Mouse (Mus musculus) myocyte (in vitro differentiated cells): ENCODE measurements at regions not wholly inside any gene's neighbourhood (a gene's known extent, or its start where the extent isn't known, plus 50 kb on each side); places are given as distances from the start of the nearest gene placed in this dataset.
A peak's percentile ranks its signal among the peaks of the same experiment; 100 is the strongest.

Experiments used
- H3K27me3 ChIP-seq: one replicate; pipeline ENCODE4 v1.6.1; 2011; ENCODE audit not compliant: control insufficient read depth, insufficient read depth, insufficient read length
- H3K36me3 ChIP-seq: one replicate; pipeline ENCODE4 v1.6.1; 2011; ENCODE audit not compliant: control insufficient read depth, insufficient read depth
- H3K4me2 ChIP-seq: one replicate; pipeline ENCODE4 v1.6.1; 2011; ENCODE audit warnings: low read depth, control low read depth
- H3K4me3 ChIP-seq: one replicate; pipeline ENCODE4 v1.5.1; 2011; ENCODE audit warnings: mild to moderate bottlenecking, control low read depth, moderate library complexity
- H3K79me2 ChIP-seq: one replicate; pipeline ENCODE4 v1.6.1; 2011; ENCODE audit not compliant: control insufficient read depth, insufficient read depth
- H3ac ChIP-seq: one replicate; pipeline ENCODE4 v1.6.1; 2011; ENCODE audit not compliant: control insufficient read depth, insufficient read length
- CEBPB ChIP-seq: IDR thresholded peaks from 2 replicates; pipeline ENCODE4 v1.6.1; 2011; ENCODE audit warnings: mild to moderate bottlenecking, moderate library complexity; ENCODE audit not compliant: poor library complexity, insufficient read depth, severe bottlenecking
- E2F4 ChIP-seq: IDR thresholded peaks from one replicate; pipeline ENCODE4 v1.6.1; 2011; ENCODE audit warnings: mild to moderate bottlenecking, control low read depth, moderate library complexity; ENCODE audit not compliant: insufficient read depth
- MAX ChIP-seq: IDR thresholded peaks from one replicate; pipeline ENCODE4 v1.6.1; 2011; ENCODE audit warnings: low read depth, mild to moderate bottlenecking, control low read depth
- MYOD1 ChIP-seq, 3 experiments: IDR thresholded peaks; one replicate each; pipeline ENCODE4 v1.6.1; 2011; ENCODE audit warnings: control low read depth in 2 of 3, low read depth in 2 of 3, mild to moderate bottlenecking in 2 of 3, moderate library complexity in 1 of 3; ENCODE audit not compliant: insufficient read length in 2 of 3, control insufficient read depth in 1 of 3
- MYOG ChIP-seq, 3 experiments: IDR thresholded peaks; one replicate each; pipeline ENCODE4 v1.6.1; 2011; ENCODE audit warnings: control low read depth in 2 of 3, low read depth in 2 of 3, mild to moderate bottlenecking in 2 of 3; ENCODE audit not compliant: insufficient read length in 2 of 3, control insufficient read depth in 1 of 3, insufficient read depth in 1 of 3
- POLR2A ChIP-seq: IDR thresholded peaks from one replicate; pipeline ENCODE4 v1.6.1; 2011; ENCODE audit warnings: low read depth, mild to moderate bottlenecking, control low read depth, moderate library complexity; ENCODE audit not compliant: insufficient read length
- POLR2AphosphoS2 ChIP-seq: IDR thresholded peaks from one replicate; pipeline ENCODE4 v1.6.1; 2011; ENCODE audit warnings: low read depth, control low read depth; ENCODE audit not compliant: insufficient read length
- REST ChIP-seq: IDR thresholded peaks from one replicate; pipeline ENCODE4 v1.6.1; 2011; ENCODE audit warnings: mild to moderate bottlenecking, control low read depth, moderate library complexity; ENCODE audit not compliant: insufficient read depth, insufficient read length
- SRF ChIP-seq: IDR thresholded peaks from one replicate; pipeline ENCODE4 v1.6.1; 2011; ENCODE audit warnings: low read depth; ENCODE audit not compliant: control insufficient read depth, insufficient read length
- TCF12 ChIP-seq: IDR thresholded peaks from one replicate; pipeline ENCODE4 v1.6.1; 2011; ENCODE audit warnings: mild to moderate bottlenecking, control low read depth; ENCODE audit not compliant: poor library complexity, insufficient read depth, severe bottlenecking
- TCF3 ChIP-seq: IDR thresholded peaks from one replicate; pipeline ENCODE4 v1.6.1; 2011; ENCODE audit warnings: low read depth, control low read depth; ENCODE audit not compliant: insufficient read length
- USF1 ChIP-seq: IDR thresholded peaks from one replicate; pipeline ENCODE4 v1.6.1; 2011; ENCODE audit warnings: low read depth, mild to moderate bottlenecking, control low read depth, moderate library complexity

DNA sequence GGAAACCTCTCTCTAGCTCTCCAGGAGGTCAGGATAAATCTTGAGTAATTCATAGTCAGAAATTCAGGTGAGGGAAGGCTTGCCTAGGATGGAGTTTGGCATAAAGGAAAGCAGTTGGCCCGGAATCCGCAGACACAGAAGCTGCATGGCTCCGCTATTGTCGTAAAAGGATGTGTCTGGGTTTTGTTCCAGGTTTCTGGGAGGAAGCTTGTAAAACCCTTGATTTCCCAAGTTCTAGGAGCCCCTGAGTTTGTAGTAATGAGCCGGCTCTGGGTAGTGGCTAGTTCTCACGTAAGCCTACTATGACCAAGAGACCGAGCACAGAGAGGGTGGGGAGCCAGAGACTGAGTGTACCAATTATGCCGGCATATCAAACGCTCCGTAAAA is 52.7 kb upstream of the Gm21915 start:
- no peaks in the 10 kb centered on the region for H3K79me2 ChIP-seq
- TF ChIP-seq USF1: no peak
- TF ChIP-seq POLR2A: no peak
- no peaks in the 10 kb centered on the region for H3K27me3 ChIP-seq
- H3ac ChIP-seq: no peak overlapping the region
- no peaks in the 10 kb centered on the region for H3K36me3 ChIP-seq
- no peak overlapping the region for H3K4me3 ChIP-seq
- H3K4me2 ChIP-seq: no peak overlapping the region

DNA sequence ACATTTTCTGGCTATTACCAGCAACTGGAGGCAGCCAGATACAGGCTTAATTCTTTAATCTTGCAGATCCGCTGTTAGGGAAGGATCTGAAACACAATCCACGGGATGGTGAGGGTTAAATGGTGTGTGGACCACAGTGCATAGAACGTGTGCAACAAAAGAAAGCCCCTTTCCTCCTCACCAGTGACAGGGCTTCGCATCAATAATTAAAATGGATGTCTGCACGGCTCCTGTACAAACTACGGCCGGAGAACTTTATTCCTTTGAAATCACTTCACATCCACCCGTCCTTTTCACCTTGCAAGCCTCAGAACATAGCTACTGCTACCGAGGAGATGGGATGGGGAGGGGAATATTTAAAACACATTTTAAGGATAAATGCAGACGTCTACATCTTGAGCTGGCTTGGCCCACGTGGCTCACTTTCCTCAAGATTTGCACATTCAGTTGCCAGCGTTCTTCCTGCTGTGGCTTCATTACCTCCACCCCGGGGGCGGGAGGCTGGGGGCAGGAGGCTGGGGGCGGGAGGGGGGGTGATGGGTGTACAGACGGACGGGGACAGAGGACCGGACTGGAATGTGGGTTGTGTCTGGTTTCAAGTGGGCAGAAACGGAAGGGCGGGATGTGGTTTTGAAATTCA is 53.3 kb upstream of the Gm21915 start:
- TF ChIP-seq REST (no peak), TCF3 (no peak), MYOG (IDR thresholded peaks at IDR 0.05; ENCODE audit: control insufficient read depth in 1 of 3, insufficient read depth in 1 of 3, insufficient read length in 2 of 3, low read depth in 2 of 3) (no peak), MAX (no peak), USF1 (no peak), E2F4 (no peak), POLR2A (no peak), SRF (no peak), TCF12 (no peak), CEBPB (no peak), MYOD1 (IDR thresholded peaks at IDR 0.05; ENCODE audit: control insufficient read depth in 1 of 3, insufficient read length in 2 of 3, low read depth in 2 of 3) (no peak), POLR2AphosphoS2 (no peak)

DNA sequence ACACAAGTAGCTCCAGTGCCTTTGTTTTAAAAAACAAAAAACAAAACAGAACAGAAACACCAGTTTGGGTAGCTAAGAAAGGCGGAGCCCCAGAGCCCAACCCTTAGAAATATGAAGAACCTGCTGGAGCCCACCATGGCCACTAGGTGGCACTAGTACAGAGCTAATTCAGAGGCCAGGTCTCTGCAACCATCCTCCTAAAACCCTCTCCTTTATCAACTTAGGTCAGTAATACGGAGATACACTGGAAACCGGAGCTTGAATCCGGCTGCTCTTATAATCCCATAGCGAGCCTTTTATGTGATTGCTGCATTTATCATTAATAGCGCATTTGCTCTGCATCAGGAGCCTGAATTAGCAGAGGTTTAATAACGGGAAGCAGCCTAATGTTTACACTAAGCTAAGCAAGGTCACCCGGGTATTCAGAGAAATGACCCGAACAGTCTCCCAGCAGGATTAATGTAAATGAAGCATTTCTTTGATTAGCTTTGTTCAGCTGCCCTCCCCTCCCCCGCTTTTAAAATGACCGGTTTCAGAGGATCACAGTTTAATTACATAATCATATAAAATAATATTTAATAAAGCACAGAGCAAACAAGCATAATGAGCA is 53.9 kb upstream of the Gm21915 start:
- H3K4me2 ChIP-seq: peak overlapping the region; percentile 63
- no peaks in the 10 kb centered on the region for H3K79me2 ChIP-seq
- no peak overlapping the region for H3ac ChIP-seq
- peak overlapping the region; percentile 7 for H3K4me3 ChIP-seq
- TF ChIP-seq MAX (no peak), REST (no peak)
- no peaks in the 10 kb centered on the region for H3K27me3 ChIP-seq
- H3K36me3 ChIP-seq: no peaks in the 10 kb centered on the region

More for the DNA sequence above, 53.3 kb upstream of the Gm21915 start:
- H3K27me3 ChIP-seq: no peaks in the 10 kb centered on the region
- H3ac ChIP-seq: no peak overlapping the region
- no peak overlapping the region for H3K4me3 ChIP-seq
- no peaks in the 10 kb centered on the region for H3K36me3 ChIP-seq
- H3K79me2 ChIP-seq: no peaks in the 10 kb centered on the region
- H3K4me2 ChIP-seq: no peak overlapping the region

DNA sequence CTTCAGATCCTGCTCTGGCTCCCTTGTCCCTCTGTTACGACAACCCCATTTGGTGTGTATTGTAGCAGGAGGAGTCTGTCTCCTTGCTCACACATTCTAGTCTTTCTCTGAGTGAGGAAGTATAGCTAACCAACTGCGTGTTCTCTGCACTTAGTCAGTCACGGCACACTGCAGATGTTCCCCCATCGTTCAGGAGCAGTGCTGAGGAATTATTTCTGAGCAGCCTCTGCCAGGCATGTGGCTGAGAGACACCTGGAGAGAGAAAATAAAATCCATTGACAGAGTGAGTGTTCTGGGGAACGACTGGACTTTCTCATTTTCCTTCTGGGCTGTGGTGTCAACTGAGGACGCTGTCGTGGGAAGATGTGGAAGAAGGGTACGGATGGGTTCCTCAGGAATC is 54.5 kb upstream of the Gm21915 start:
- TF ChIP-seq USF1 (no peak), TCF12 (no peak), TCF3 (no peak), E2F4 (no peak), MYOG (IDR thresholded peaks at IDR 0.05; ENCODE audit: control insufficient read depth in 1 of 3, insufficient read depth in 1 of 3, insufficient read length in 2 of 3, low read depth in 2 of 3) (no peak), POLR2A (no peak), REST (no peak), POLR2AphosphoS2 (no peak)
- peak overlapping the region; percentile 63 for H3K4me2 ChIP-seq
- peak overlapping the region; percentile 7 for H3K4me3 ChIP-seq
- H3K79me2 ChIP-seq: no peaks in the 10 kb centered on the region
- H3K27me3 ChIP-seq: no peaks in the 10 kb centered on the region
- H3ac ChIP-seq: no peak overlapping the region
- H3K36me3 ChIP-seq: no peaks in the 10 kb centered on the region

DNA sequence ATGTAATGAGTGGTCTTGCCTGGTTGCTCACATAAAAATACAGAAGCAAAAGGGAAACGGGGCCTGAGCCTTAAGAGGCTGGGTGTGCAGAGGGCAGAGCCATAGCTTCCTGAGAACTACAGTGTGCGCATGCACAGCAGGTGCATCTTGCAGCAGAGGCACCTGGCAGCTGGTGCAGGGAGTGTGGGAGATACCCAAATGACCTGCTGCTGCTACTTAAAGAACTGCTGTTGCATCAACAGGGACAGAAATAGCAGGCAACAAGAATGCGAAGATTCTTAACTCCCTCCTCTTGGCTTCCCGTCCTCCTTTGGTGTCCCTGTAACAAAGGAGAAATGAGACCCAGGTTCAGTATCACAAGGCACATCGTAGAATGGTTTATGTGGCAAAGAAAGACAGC is 56.3 kb upstream of the Gm21915 start:
- H3ac ChIP-seq: no peak overlapping the region
- TF ChIP-seq POLR2AphosphoS2 (no peak), POLR2A (no peak), MYOG (IDR thresholded peaks at IDR 0.05; ENCODE audit: control insufficient read depth in 1 of 3, insufficient read depth in 1 of 3, insufficient read length in 2 of 3, low read depth in 2 of 3) (peak; percentile 28 to 95 (median 89)), USF1 (no peak), MYOD1 (IDR thresholded peaks at IDR 0.05; ENCODE audit: control insufficient read depth in 1 of 3, insufficient read length in 2 of 3, low read depth in 2 of 3) (peak in 2 of 3 experiments; percentile 90 to 97), TCF3 (peak; percentile 76), E2F4 (no peak), CEBPB (0 out of 2 replicates have a peak, but pooled peaks have one; percentile 41), TCF12 (no peak), SRF (no peak), REST (no peak), MAX (no peak)
- H3K79me2 ChIP-seq: no peaks in the 10 kb centered on the region
- H3K4me3 ChIP-seq: no peak overlapping the region
- no peaks in the 10 kb centered on the region for H3K36me3 ChIP-seq
- peak overlapping the region; percentile 36 for H3K4me2 ChIP-seq
- no peaks in the 10 kb centered on the region for H3K27me3 ChIP-seq
